Mouse (Mus musculus) embryonic facial prominence, embryonic 12.5 days (tissue): Measurements from ENCODE around the gene Nkx2-5. TPM values are rescaled to one million over a fixed set of nuclear protein-coding genes. Genes with fewer than 3 reads are reported as not detected.

ENCODE experiments used
- ATAC-seq: fragments of 200-750 bp; cut with Nextera tagmentation; 2 replicates; pipeline ENCODE4 v1.8.0; 2017; ENCODE audit not compliant: insufficient number of reproducible peaks, insufficient read depth, low FRiP score, low TSS enrichment
- H3K27ac ChIP-seq: fragments of 300-500 bp; sonication (generic); 2 replicates; pipeline ENCODE4 v1.5.1; 2016; ENCODE audit warnings: mild to moderate bottlenecking
- H3K27me3 ChIP-seq: fragments of 300-500 bp; sonication (generic); 2 replicates; pipeline ENCODE4 v1.6.1; 2016; ENCODE audit warnings: mild to moderate bottlenecking, moderate library complexity
- H3K36me3 ChIP-seq: fragments of 300-500 bp; sonication (generic); 2 replicates; pipeline ENCODE4 v1.6.1; 2016; ENCODE audit warnings: mild to moderate bottlenecking
- H3K4me1 ChIP-seq: fragments of 300-500 bp; sonication (generic); 2 replicates; pipeline ENCODE4 v1.6.1; 2016
- H3K4me2 ChIP-seq: fragments of 300-500 bp; sonication (generic); replicated peaks from 2 replicates; pipeline ENCODE4 v1.6.1; 2016; ENCODE audit warnings: mild to moderate bottlenecking, moderate library complexity
- H3K4me3 ChIP-seq: fragments of 300-500 bp; sonication (generic); 2 replicates; pipeline ENCODE4 v1.5.1; 2016; ENCODE audit warnings: mild to moderate bottlenecking
- H3K9ac ChIP-seq: fragments of 300-500 bp; sonication (generic); 2 replicates; pipeline ENCODE4 v1.6.1; 2016; ENCODE audit warnings: mild to moderate bottlenecking, moderate library complexity
- H3K9me3 ChIP-seq: fragments of 300-500 bp; sonication (generic); 2 replicates; pipeline ENCODE4 v1.6.1; 2016; ENCODE audit warnings: mild to moderate bottlenecking, moderate library complexity
- WGBS: fragments of 180-500 bp; shearing (Covaris S2); methylation state at CpG from one replicate; pipeline ENCODE4 v1.1.7; 2016; 5-methylcytosine and 5-hydroxymethylcytosine counted together
- polyA plus RNA-seq: library from polyadenylated mRNA; unstranded; fragments of >200 nt; fragmentation: Nextera tagmentation; extraction: Ambion mirVana; gene quantifications from 2 replicates; pipeline ENCODE4 v1.2.1, GENCODE M21; 2016

Nkx2-5 gene
- 2.6 and 3.1 TPM in 2 replicates for polyA plus RNA-seq

GRCm38 (mm10) chr17:26844909-26845148, at the start of gene Nkx2-5:
TSS of gene Nkx2-5 (minus strand) at chr17:26845009.
- Histone ChIP-seq H3K27ac (no peak within 1 kb of the TSS), H3K36me3 (no peaks in the 10 kb centered on the region), H3K9ac (no peak within 1 kb of the TSS), H3K27me3 (peaks cover 85% of the 10 kb centered on the region), H3K9me3 (no peaks in the 10 kb centered on the region), H3K4me1 (0 out of 2 replicates have a peak, but pooled peaks cover 4% of the 10 kb centered on the region), H3K4me3 (peak within 1 kb of the TSS; percentile 4; the same call in 1 of the 2 replicates), H3K4me2 (no peak within 1 kb of the TSS)
- ATAC-seq: no peak
- 0% methylated on average over 4 of the region's 5 CpGs for WGBS

DNA sequence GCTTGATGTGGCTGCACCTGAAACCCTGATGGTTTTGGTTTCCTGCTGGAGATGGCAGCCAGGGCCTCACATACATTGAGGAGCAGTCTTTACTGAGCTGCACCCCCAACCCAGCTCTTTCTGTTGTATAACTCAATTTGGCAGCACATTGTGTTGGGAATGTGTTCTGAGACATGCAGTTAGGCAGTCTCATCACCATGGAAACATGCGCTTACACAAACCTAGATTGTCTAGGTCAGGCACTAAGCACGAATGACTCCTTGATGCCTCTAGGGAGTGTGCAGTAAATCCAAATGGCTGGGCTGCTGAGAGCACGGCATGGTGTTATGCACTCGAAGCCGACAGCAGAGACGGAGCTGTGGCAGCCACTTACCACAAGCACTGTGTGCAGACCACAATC, 49.5 kb upstream of the Nkx2-5 start:
- no peak overlapping the region for H3K4me3 ChIP-seq
- no peaks in the 10 kb centered on the region for H3K9me3 ChIP-seq
- 86% methylated on average over 6 of the region's 6 CpGs for WGBS
- peaks cover 11% of the 10 kb centered on the region; the same call in 1 of the 2 replicates for H3K4me1 ChIP-seq
- H3K9ac ChIP-seq: no peak overlapping the region
- no peak overlapping the region for H3K27ac ChIP-seq
- H3K27me3 ChIP-seq: peaks cover 11% of the 10 kb centered on the region; the same call in 1 of the 2 replicates
- H3K4me2 ChIP-seq: no peak overlapping the region
- ATAC-seq: no peak
- no peaks in the 10 kb centered on the region for H3K36me3 ChIP-seq

DNA sequence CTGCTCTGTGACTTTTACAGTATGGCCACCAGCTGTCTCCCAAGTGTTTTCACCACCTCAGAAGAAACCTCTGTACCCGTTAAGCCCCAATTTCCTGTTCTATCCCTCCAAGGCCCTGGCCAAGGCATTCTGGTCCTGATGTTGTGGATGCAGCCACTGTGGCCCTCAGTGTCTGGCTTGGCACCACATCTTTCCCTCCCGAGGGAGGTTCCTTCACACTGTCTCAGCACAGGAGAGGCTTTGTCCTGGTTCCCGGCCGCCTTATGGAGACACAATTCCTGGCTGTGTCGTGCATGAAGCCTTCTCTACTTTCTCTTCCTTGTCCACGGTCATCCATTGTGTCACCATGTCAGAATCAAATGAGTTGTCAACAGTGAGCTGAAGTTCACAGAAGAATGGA, 48.7 kb upstream of the Nkx2-5 start:
- peaks cover 11% of the 10 kb centered on the region; the same call in 1 of the 2 replicates for H3K4me1 ChIP-seq
- no peaks in the 10 kb centered on the region for H3K9me3 ChIP-seq
- ATAC-seq: no peak
- no peak overlapping the region for H3K4me3 ChIP-seq
- no peak overlapping the region for H3K9ac ChIP-seq
- WGBS: 54% methylated on average over 6 of the region's 6 CpGs
- no peak overlapping the region for H3K27ac ChIP-seq
- no peak overlapping the region for H3K4me2 ChIP-seq
- H3K27me3 ChIP-seq: peaks cover 11% of the 10 kb centered on the region; the same call in 1 of the 2 replicates
- no peaks in the 10 kb centered on the region for H3K36me3 ChIP-seq

GRCm38 (mm10) chr17:26892635-26893375, 48.0 kb upstream of the Nkx2-5 start:
- no peaks in the 10 kb centered on the region for H3K9me3 ChIP-seq
- peaks cover 11% of the 10 kb centered on the region; the same call in 1 of the 2 replicates for H3K4me1 ChIP-seq
- H3K4me3 ChIP-seq: no peak overlapping the region
- no peak overlapping the region for H3K4me2 ChIP-seq
- H3K9ac ChIP-seq: no peak overlapping the region
- no peak overlapping the region for H3K27ac ChIP-seq
- no peaks in the 10 kb centered on the region for H3K36me3 ChIP-seq
- WGBS: 44% methylated on average over 16 of the region's 16 CpGs
- ATAC-seq: no peak
- H3K27me3 ChIP-seq: peaks cover 11% of the 10 kb centered on the region; the same call in 1 of the 2 replicates

DNA sequence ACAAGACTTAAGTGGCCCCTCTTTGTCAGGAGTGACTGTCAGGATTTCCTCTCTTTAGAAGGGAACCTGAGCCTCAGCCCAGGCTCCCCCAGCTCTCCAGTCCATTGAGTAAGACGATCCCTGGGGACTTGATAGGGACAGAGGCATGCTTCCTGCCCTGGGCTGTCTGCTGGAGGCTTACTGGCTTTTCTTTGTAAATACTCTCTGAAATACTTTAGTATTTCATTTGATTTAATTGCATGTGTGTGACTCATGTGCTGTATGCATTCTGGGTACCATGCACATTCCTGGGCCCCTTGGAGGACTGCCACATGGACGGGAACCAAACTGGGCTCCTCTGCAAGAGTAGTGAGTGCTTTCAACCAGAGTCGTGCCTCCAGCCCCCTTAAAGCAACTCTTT, 43.1 kb upstream of the Nkx2-5 start:
- no peak overlapping the region for H3K27ac ChIP-seq
- H3K27me3 ChIP-seq: peaks cover 9% of the 10 kb centered on the region; the same call in 1 of the 2 replicates
- WGBS: 28% methylated on average over 3 of the region's 3 CpGs

DNA sequence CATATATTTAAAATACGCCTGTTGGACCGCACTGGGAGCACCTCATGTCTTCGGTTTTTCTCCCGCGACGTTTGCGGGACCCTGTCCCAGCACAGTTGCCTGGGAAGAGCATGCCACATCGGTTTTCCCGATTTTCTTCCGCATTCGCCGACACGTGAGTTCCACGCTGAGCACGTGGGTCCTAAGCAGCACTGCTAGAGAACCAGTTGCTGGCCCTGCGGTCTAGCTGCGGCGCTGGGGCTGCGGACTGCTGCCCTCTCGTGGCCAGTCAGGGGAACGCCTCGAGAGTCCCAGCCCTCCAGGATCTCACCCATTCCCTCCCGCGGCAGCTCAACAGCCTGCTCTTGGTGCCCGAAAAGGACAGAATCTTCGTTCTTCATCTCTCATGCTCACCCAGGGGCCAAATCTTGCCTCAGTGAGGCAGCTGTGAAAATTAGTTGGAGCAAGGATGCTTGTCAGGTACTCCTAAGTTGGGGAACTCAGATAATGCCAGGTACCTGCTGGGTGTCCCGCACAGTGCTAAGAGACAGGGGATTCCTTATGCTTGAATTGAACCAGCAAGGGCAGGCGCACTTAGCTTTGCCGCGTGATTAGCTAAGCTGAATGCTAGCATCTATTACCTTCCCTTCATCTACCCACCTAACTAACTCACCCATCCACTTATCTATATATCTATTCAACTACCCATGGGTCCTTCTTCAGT, 41.4 kb upstream of the Nkx2-5 start:
- peak overlapping the region; percentile 57 for H3K4me2 ChIP-seq
- H3K9ac ChIP-seq: 0 out of 2 replicates have a peak overlapping the region, but pooled peaks have one; percentile 46
- H3K4me1 ChIP-seq: peaks cover 10% of the 10 kb centered on the region
- peak; percentile 79 for ATAC-seq
- H3K4me3 ChIP-seq: peak overlapping the region; percentile 30
- H3K36me3 ChIP-seq: no peaks in the 10 kb centered on the region
- WGBS: 10% methylated on average over 30 of the region's 30 CpGs
- no peak overlapping the region for H3K27ac ChIP-seq
- peaks cover 9% of the 10 kb centered on the region; the same call in 1 of the 2 replicates for H3K27me3 ChIP-seq
- no peaks in the 10 kb centered on the region for H3K9me3 ChIP-seq

More for the DNA sequence above, 43.1 kb upstream of the Nkx2-5 start:
- no peaks in the 10 kb centered on the region for H3K36me3 ChIP-seq
- no peak overlapping the region for H3K4me2 ChIP-seq
- no peak for ATAC-seq
- H3K4me3 ChIP-seq: no peak overlapping the region
- H3K9ac ChIP-seq: no peak overlapping the region
- no peaks in the 10 kb centered on the region for H3K9me3 ChIP-seq
- H3K4me1 ChIP-seq: peaks cover 10% of the 10 kb centered on the region

DNA sequence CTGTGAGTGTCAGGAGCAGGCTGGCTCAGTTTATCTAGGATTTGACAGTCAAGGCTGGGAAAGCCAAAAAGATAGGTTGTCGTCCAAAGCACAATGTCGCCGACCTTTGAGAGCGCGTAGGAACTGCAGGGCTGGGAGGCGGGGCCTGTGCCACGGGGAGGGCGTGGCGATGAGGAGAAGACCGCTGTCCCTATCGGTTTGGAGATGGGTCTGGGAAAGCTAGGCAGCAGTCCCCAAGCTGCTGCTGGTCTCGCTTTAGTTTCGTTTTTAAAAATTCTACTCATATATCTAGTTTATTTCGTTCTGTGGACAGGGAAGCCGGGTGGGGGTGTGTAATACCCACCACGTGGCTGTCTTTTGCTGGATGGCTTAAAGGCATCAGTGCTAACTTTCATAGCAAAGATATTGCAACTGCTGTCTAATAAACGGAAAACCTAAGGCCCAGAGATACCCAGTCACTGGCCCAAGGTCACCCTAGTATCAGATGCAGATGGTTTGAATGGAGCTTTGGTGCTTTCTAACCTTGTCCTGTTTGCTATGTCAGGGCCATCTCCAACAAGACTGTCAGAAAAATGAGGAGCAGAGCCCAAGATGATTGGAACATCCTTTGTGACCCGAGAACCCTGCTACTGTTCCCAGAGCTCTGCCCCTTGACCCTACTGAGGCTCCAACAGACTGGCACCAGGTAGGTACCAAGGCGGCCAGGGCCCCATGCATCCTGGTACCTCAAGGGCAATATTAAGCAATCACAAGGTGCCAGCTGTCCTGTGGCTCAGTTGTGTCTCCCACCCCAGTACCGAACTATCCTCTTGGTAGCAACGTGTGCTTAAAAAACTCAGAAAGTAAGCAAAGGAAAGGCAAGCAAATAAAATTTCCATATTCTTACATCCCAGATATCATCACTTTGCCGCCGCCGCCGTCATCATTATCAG, 40.5 kb upstream of the Nkx2-5 start:
- peak overlapping the region; percentile 30 for H3K4me3 ChIP-seq
- WGBS: 22% methylated on average over 25 of the region's 25 CpGs
- ATAC-seq: no peak

DNA sequence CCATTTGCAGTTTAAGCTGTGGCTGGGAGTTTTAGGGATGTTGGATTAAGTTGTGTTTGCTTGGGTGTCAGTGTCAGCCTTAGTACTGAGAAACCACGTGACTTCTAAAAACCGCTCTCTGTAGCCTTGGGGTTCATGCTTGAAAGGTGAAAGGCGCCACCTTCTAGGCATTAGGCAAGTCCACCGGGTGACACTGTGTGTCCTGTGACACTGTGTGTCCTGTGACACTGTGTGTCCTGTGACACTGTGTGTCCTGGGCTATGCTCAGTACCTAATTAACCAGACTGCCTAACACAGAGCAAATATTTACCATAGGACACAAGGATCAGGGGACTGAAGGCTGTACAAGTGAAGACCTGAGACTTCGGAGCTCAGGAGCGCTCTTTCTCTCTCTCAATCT, 38.8 kb upstream of the Nkx2-5 start:
- peaks cover 9% of the 10 kb centered on the region; the same call in 1 of the 2 replicates for H3K27me3 ChIP-seq
- ATAC-seq: no peak
- WGBS: 76% methylated on average over 6 of the region's 6 CpGs

More for the DNA sequence above, 40.5 kb upstream of the Nkx2-5 start:
- Histone ChIP-seq H3K4me2 (peak overlapping the region; percentile 57), H3K4me1 (peaks cover 10% of the 10 kb centered on the region), H3K9ac (peak overlapping the region; percentile 46), H3K27ac (no peak overlapping the region), H3K36me3 (no peaks in the 10 kb centered on the region), H3K9me3 (no peaks in the 10 kb centered on the region), H3K27me3 (peaks cover 9% of the 10 kb centered on the region; the same call in 1 of the 2 replicates)

GRCm38 (mm10) chr17:26882706-26883105, 37.9 kb upstream of the Nkx2-5 start:
- 72% methylated on average over 1 of the region's 1 CpGs for WGBS
- Histone ChIP-seq H3K9me3 (peaks cover 5% of the 10 kb centered on the region; the same call in 1 of the 2 replicates), H3K4me1 (peaks cover 10% of the 10 kb centered on the region), H3K4me3 (no peak overlapping the region), H3K27me3 (peaks cover 9% of the 10 kb centered on the region; the same call in 1 of the 2 replicates), H3K27ac (no peak overlapping the region), H3K36me3 (no peaks in the 10 kb centered on the region), H3K9ac (no peak overlapping the region), H3K4me2 (no peak overlapping the region)
- no peak for ATAC-seq

More for the DNA sequence above, 38.8 kb upstream of the Nkx2-5 start:
- no peaks in the 10 kb centered on the region for H3K36me3 ChIP-seq
- H3K9me3 ChIP-seq: peaks cover 5% of the 10 kb centered on the region; the same call in 1 of the 2 replicates
- no peak overlapping the region for H3K4me3 ChIP-seq
- no peak overlapping the region for H3K4me2 ChIP-seq
- H3K4me1 ChIP-seq: peaks cover 10% of the 10 kb centered on the region
- no peak overlapping the region for H3K27ac ChIP-seq
- H3K9ac ChIP-seq: no peak overlapping the region

DNA sequence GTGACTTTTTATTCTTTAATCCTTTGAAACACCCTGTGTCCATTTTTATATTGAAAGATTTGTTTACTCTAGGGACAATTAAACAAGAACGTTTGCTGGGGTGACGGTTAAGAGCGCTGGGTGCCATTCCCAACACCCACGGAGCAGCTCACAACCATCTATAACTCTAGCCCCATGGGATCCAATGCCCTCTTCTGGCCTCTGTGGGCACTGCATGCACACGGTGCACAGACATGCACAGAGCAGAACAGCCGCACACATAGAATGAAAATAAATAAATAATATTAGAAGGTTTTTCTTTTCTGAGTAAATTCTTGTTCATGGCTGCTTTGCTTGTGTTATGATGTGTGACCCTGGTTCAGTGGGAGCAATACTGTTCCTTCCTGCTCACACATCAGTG, 34.4 kb upstream of the Nkx2-5 start:
- 87% methylated on average over 6 of the region's 6 CpGs for WGBS
- no peak overlapping the region for H3K4me2 ChIP-seq

DNA sequence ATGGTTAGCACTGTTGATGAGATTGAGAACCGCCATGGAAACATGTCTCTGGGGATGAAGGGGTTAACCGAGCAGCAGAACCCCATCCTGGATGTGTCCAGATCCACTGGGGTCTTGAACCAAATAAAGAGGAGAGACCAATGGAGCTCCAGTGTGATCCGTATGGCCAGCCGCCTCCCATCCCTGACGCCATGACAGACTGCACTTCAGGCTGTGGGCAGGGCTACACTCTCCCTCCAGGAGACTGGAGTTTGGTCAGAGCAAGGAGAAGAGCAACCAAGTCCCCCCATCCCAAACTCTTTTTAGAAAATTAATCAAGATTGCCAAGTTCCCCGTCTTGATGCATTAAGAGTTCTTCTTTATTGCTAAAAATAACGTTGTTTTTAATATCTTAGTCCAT, 33.1 kb upstream of the Nkx2-5 start:
- WGBS: 84% methylated on average over 7 of the region's 7 CpGs
- Histone ChIP-seq H3K9me3 (peaks cover 5% of the 10 kb centered on the region; the same call in 1 of the 2 replicates), H3K27ac (no peak overlapping the region), H3K9ac (no peak overlapping the region), H3K27me3 (peaks cover 4% of the 10 kb centered on the region; the same call in 1 of the 2 replicates), H3K4me2 (no peak overlapping the region), H3K36me3 (no peaks in the 10 kb centered on the region), H3K4me3 (no peak overlapping the region), H3K4me1 (no peaks in the 10 kb centered on the region)
- ATAC-seq: no peak

More for the DNA sequence above, 34.4 kb upstream of the Nkx2-5 start:
- Histone ChIP-seq H3K36me3 (no peaks in the 10 kb centered on the region), H3K27ac (no peak overlapping the region), H3K4me3 (no peak overlapping the region), H3K9ac (no peak overlapping the region), H3K9me3 (peaks cover 5% of the 10 kb centered on the region; the same call in 1 of the 2 replicates), H3K27me3 (no peaks in the 10 kb centered on the region), H3K4me1 (no peaks in the 10 kb centered on the region)
- no peak for ATAC-seq
